Mouse (Mus musculus): Measurements from ENCODE around the gene Slc44a5. TPM values are rescaled to one million over a fixed set of nuclear protein-coding genes. Genes with fewer than 3 reads are reported as not detected.
A peak's percentile ranks its signal among the peaks of the same experiment; 100 is the strongest.
"Not testable (repeated sequence)": the region's sequence is repeated elsewhere in the genome, so short reads cannot be mapped to it uniquely, and the experiment has no call there.

Slc44a5 gene
- polyA plus RNA-seq, 1 experiment from 2014 or later = 9.2 TPM

- no peak for ATAC-seq (ENCODE audit: low read depth)
- H3K36me3 ChIP-seq (ENCODE audit: control insufficient read depth, insufficient read depth, low read length) = no peaks in the 10 kb centered on the region
- no peak overlapping the region for H3K4me3 ChIP-seq (ENCODE audit: low read depth, low read length)
- H3K9ac ChIP-seq (replicated peaks; ENCODE audit: low read depth, low read length) = no peak overlapping the region
- no peaks in the 10 kb centered on the region for H3K9me3 ChIP-seq (ENCODE audit: control insufficient read depth, low read length)
- H3K27ac ChIP-seq (ENCODE audit: low read depth, low read length) = no peak overlapping the region
- H3K4me2 ChIP-seq (ENCODE audit: low read depth, low read length) = no peak overlapping the region
- WGBS = 75% methylated on average over 1 of the region's 1 CpGs
- H3K27me3 ChIP-seq (ENCODE audit: control insufficient read depth, insufficient read depth, low read length) = no peaks in the 10 kb centered on the region
- H3K4me1 ChIP-seq (ENCODE audit: control insufficient read depth, insufficient read depth, low read length) = no peaks in the 10 kb centered on the region
These were observed 271.7 kb downstream of the Slc44a5 start for GRCm38 (mm10) chr3:154244932-154245331.

DNA sequence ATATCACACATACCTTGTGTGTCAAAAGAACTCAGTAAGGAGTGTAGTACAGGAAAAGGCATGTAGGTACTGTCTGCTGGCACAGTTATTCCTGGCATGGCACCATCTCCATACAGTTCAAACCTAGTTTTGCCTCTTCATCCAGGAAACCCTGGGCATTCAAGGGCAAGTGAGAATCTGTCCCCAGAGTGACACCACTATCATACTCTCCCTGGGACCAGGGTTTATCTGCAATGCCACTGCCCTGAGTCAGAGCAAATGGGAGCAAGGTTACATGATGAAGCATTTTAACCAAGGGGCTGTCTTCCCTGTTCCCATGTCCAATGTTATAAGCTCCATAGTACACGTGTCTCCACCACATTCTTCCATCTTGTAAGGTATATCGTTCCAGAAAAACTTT, 278.2 kb downstream of the Slc44a5 start:
- WGBS = 93% methylated on average over 2 of the region's 2 CpGs
- H3K36me3 ChIP-seq (ENCODE audit: control insufficient read depth, insufficient read depth, low read length) = no peaks in the 10 kb centered on the region
- ATAC-seq (ENCODE audit: low read depth) = no peak
- H3K9me3 ChIP-seq (ENCODE audit: control insufficient read depth, low read length) = no peaks in the 10 kb centered on the region
- H3K4me2 ChIP-seq (ENCODE audit: low read depth, low read length) = no peak overlapping the region
- no peak overlapping the region for H3K27ac ChIP-seq (ENCODE audit: low read depth, low read length)
- no peak overlapping the region for H3K9ac ChIP-seq (replicated peaks; ENCODE audit: low read depth, low read length)
- H3K4me1 ChIP-seq (ENCODE audit: control insufficient read depth, insufficient read depth, low read length) = no peaks in the 10 kb centered on the region
- no peaks in the 10 kb centered on the region for H3K27me3 ChIP-seq (ENCODE audit: control insufficient read depth, insufficient read depth, low read length)
- H3K4me3 ChIP-seq (ENCODE audit: low read depth, low read length) = no peak overlapping the region

GRCm38 (mm10) chr3:154252219-154252618, 279.0 kb downstream of the Slc44a5 start:
- Histone ChIP-seq H3K4me3 (ENCODE audit: low read depth, low read length) (no peak overlapping the region), H3K27ac (ENCODE audit: low read depth, low read length) (no peak overlapping the region), H3K9me3 (ENCODE audit: control insufficient read depth, low read length) (no peaks in the 10 kb centered on the region), H3K4me2 (ENCODE audit: low read depth, low read length) (no peak overlapping the region), H3K9ac (replicated peaks; ENCODE audit: low read depth, low read length) (no peak overlapping the region), H3K27me3 (ENCODE audit: control insufficient read depth, insufficient read depth, low read length) (no peaks in the 10 kb centered on the region), H3K36me3 (ENCODE audit: control insufficient read depth, insufficient read depth, low read length) (no peaks in the 10 kb centered on the region), H3K4me1 (ENCODE audit: control insufficient read depth, insufficient read depth, low read length) (no peaks in the 10 kb centered on the region)
- ATAC-seq (ENCODE audit: low read depth) = no peak
- WGBS = 70% methylated on average over 10 of the region's 10 CpGs

GRCm38 (mm10) chr3:154254187-154254586, 281.0 kb downstream of the Slc44a5 start:
- not testable (repeated sequence) for H3K27me3 ChIP-seq (ENCODE audit: control insufficient read depth, insufficient read depth, low read length); ATAC-seq (ENCODE audit: low read depth); H3K9me3 ChIP-seq (ENCODE audit: control insufficient read depth, low read length); H3K4me3 ChIP-seq (ENCODE audit: low read depth, low read length); H3K9ac ChIP-seq (replicated peaks; ENCODE audit: low read depth, low read length); H3K36me3 ChIP-seq (ENCODE audit: control insufficient read depth, insufficient read depth, low read length); H3K27ac ChIP-seq (ENCODE audit: low read depth, low read length); H3K4me2 ChIP-seq (ENCODE audit: low read depth, low read length); H3K4me1 ChIP-seq (ENCODE audit: control insufficient read depth, insufficient read depth, low read length)
- WGBS = 90% methylated on average over 2 of the region's 2 CpGs

DNA sequence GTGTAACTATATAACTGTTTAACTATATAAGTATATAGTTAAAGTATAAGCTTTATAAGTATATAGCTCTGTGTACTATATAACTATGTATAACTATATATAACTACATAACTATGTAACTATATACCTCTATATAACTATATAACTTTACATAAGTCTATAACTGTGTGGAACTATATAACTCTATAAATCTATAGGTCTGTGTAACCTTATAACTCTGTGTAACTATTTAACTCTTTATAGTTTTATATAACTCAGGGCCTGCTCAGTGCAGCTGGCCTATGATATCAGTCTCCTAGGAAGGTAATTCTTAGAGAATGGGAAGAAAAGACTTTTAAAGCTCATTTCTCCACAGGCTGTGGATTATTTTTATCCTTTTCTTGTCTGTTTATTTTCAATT, 284.1 kb downstream of the Slc44a5 start:
- Histone ChIP-seq H3K27ac (ENCODE audit: low read depth, low read length) (no peak overlapping the region), H3K27me3 (ENCODE audit: control insufficient read depth, insufficient read depth, low read length) (no peaks in the 10 kb centered on the region), H3K9me3 (ENCODE audit: control insufficient read depth, low read length) (no peaks in the 10 kb centered on the region), H3K4me2 (ENCODE audit: low read depth, low read length) (no peak overlapping the region), H3K9ac (replicated peaks; ENCODE audit: low read depth, low read length) (no peak overlapping the region), H3K36me3 (ENCODE audit: control insufficient read depth, insufficient read depth, low read length) (no peaks in the 10 kb centered on the region), H3K4me1 (ENCODE audit: control insufficient read depth, insufficient read depth, low read length) (no peaks in the 10 kb centered on the region), H3K4me3 (ENCODE audit: low read depth, low read length) (no peak overlapping the region)
- ATAC-seq (ENCODE audit: low read depth) = no peak

DNA sequence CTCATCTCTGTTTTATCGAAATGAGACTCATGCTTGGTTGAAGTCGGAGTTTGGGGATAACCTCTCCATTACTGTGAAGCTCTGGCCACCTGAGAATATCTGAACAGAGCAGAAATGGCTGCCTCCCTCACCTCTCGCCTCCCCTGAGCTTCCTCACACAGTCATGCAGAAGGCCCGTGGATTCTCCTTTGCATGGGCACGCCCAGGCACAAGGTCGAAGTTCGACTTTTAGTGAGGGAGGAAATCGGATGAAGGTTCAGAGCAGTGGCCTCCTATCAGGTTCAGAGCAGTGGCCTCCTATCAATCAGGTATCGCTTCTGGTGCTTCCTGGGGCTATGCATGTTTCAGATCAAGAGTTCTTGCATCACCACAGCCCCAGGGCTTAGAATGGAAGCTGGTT, 295.1 kb downstream of the Slc44a5 start:
- WGBS = 81% methylated on average over 9 of the region's 9 CpGs
- Histone ChIP-seq H3K4me1 (ENCODE audit: control insufficient read depth, insufficient read depth, low read length) (no peaks in the 10 kb centered on the region), H3K27me3 (ENCODE audit: control insufficient read depth, insufficient read depth, low read length) (no peaks in the 10 kb centered on the region), H3K36me3 (ENCODE audit: control insufficient read depth, insufficient read depth, low read length) (no peaks in the 10 kb centered on the region), H3K27ac (ENCODE audit: low read depth, low read length) (no peak overlapping the region), H3K4me2 (ENCODE audit: low read depth, low read length) (no peak overlapping the region), H3K9me3 (ENCODE audit: control insufficient read depth, low read length) (no peaks in the 10 kb centered on the region), H3K9ac (replicated peaks; ENCODE audit: low read depth, low read length) (no peak overlapping the region), H3K4me3 (ENCODE audit: low read depth, low read length) (no peak overlapping the region)
- no peak for ATAC-seq (ENCODE audit: low read depth)

DNA sequence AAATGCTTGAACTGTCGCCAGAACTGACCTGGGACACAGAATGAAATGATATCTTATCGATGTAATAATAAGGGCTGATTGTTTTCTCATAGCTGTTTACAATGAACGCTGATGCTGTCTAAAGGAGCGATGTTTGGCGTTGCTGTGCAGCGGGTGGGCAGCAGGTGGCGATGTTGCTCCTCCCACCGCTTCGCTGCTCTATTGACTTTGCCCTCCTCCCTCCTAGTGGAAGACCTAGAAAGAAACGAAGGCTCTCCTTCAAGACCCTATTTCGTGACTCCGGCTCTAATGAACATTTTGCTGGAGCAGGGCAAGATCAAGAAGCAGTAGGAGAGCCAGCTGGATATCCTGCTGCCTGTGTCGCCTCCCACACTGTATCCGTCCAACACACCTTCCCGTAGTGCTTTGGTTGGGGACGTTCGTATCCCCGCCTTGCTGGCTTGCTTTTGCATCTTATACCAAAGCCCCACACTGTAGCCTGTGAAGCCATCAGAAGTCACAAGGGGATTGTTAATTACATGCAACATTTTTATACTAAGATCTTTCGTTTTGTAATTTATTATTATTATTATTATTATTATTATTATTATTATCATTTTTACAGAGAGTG, 296.6 kb downstream of the Slc44a5 start:
- H3K4me2 ChIP-seq (ENCODE audit: low read depth, low read length) = peak overlapping the region; percentile 39
- H3K27me3 ChIP-seq (ENCODE audit: control insufficient read depth, insufficient read depth, low read length) = no peaks in the 10 kb centered on the region
- WGBS = 10% methylated on average over 19 of the region's 19 CpGs

DNA sequence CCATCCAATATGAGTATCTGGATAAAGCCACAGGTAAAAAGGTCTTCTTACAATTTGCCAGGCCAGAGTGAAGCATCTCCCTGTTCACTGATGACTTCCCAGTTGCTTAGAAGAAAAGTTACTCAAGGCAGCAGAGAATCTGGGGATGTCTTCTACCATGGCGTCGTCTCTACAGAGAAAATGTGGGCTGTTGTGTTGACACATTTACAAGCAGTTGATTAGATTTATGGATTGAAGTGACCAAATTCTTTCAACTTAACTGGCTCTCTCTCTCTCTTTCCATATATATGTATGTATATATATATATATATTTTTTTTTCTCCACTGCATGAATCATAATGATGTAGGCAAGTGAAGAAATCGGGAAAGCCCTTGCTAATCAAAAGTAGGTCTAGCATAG, 301.4 kb downstream of the Slc44a5 start:
- no peak overlapping the region for H3K9ac ChIP-seq (replicated peaks; ENCODE audit: low read depth, low read length)
- 72% methylated on average over 3 of the region's 3 CpGs for WGBS
- no peak overlapping the region for H3K4me3 ChIP-seq (ENCODE audit: low read depth, low read length)

More for the DNA sequence above, 296.6 kb downstream of the Slc44a5 start:
- H3K27ac ChIP-seq (ENCODE audit: low read depth, low read length) = no peak overlapping the region
- H3K4me3 ChIP-seq (ENCODE audit: low read depth, low read length) = peak overlapping the region; percentile 1; the same call in 1 of the 2 replicates
- no peaks in the 10 kb centered on the region for H3K36me3 ChIP-seq (ENCODE audit: control insufficient read depth, insufficient read depth, low read length)
- no peaks in the 10 kb centered on the region for H3K4me1 ChIP-seq (ENCODE audit: control insufficient read depth, insufficient read depth, low read length)
- no peaks in the 10 kb centered on the region for H3K9me3 ChIP-seq (ENCODE audit: control insufficient read depth, low read length)
- ATAC-seq (ENCODE audit: low read depth) = peak; percentile 91
- H3K9ac ChIP-seq (replicated peaks; ENCODE audit: low read depth, low read length) = peak overlapping the region; percentile 13; the same call in 1 of the 2 replicates

GRCm38 (mm10) chr3:154284260-154284659, 311.0 kb downstream of the Slc44a5 start:
- Histone ChIP-seq H3K27ac (ENCODE audit: low read depth, low read length) (no peak overlapping the region), H3K4me1 (ENCODE audit: control insufficient read depth, insufficient read depth, low read length) (no peaks in the 10 kb centered on the region), H3K4me2 (ENCODE audit: low read depth, low read length) (no peak overlapping the region), H3K4me3 (ENCODE audit: low read depth, low read length) (no peak overlapping the region), H3K9me3 (ENCODE audit: control insufficient read depth, low read length) (no peaks in the 10 kb centered on the region), H3K9ac (replicated peaks; ENCODE audit: low read depth, low read length) (no peak overlapping the region), H3K36me3 (ENCODE audit: control insufficient read depth, insufficient read depth, low read length) (no peaks in the 10 kb centered on the region), H3K27me3 (ENCODE audit: control insufficient read depth, insufficient read depth, low read length) (no peaks in the 10 kb centered on the region)
- ATAC-seq (ENCODE audit: low read depth) = no peak
- WGBS = 88% methylated on average over 3 of the region's 3 CpGs

More for the DNA sequence above, 301.4 kb downstream of the Slc44a5 start:
- H3K36me3 ChIP-seq (ENCODE audit: control insufficient read depth, insufficient read depth, low read length) = no peaks in the 10 kb centered on the region
- H3K9me3 ChIP-seq (ENCODE audit: control insufficient read depth, low read length) = no peaks in the 10 kb centered on the region
- H3K4me2 ChIP-seq (ENCODE audit: low read depth, low read length) = no peak overlapping the region
- no peaks in the 10 kb centered on the region for H3K4me1 ChIP-seq (ENCODE audit: control insufficient read depth, insufficient read depth, low read length)
- H3K27ac ChIP-seq (ENCODE audit: low read depth, low read length) = no peak overlapping the region
- no peak for ATAC-seq (ENCODE audit: low read depth)
- H3K27me3 ChIP-seq (ENCODE audit: control insufficient read depth, insufficient read depth, low read length) = no peaks in the 10 kb centered on the region
